Mouse (Mus musculus): Measurements from ENCODE around the gene Mpp4. TPM values are rescaled to one million over a fixed set of nuclear protein-coding genes. Genes with fewer than 3 reads are reported as not detected.
A peak's percentile ranks its signal among the peaks of the same experiment; 100 is the strongest.

The Mpp4 gene
- polyA plus RNA-seq, 1 experiment from 2014 or later: 0.23 TPM

- Histone ChIP-seq H3K36me3 (ENCODE audit: insufficient read depth, low read length) (no peaks in the 10 kb centered on the region), H3K9me3 (ENCODE audit: low read length) (no peaks in the 10 kb centered on the region), H3K9ac (replicated peaks; ENCODE audit: low read depth) (no peak overlapping the region), H3K27ac (ENCODE audit: low read length) (no peak overlapping the region), H3K4me2 (replicated peaks; ENCODE audit: low read depth, low read length) (no peak overlapping the region), H3K4me1 (ENCODE audit: insufficient read depth, low read depth, low read length) (no peaks in the 10 kb centered on the region), H3K4me3 (ENCODE audit: low read depth, low read length) (no peak overlapping the region), H3K27me3 (replicated peaks; ENCODE audit: insufficient read depth, low read length) (no peaks in the 10 kb centered on the region)
- DNase-seq (ENCODE audit: low spot score): no peak
- no peak for TF ChIP-seq CTCF (IDR thresholded peaks at IDR 0.05)
- 50% methylated on average over 5 of the region's 5 CpGs for WGBS
- no peak for ATAC-seq
Observed at GRCm38 (mm10) chr1:59125558-59125957, 37.6 kb downstream of the Mpp4 start.

GRCm38 (mm10) chr1:59119720-59120457 lies 43.3 kb downstream of the Mpp4 start, which contains the start of gene Tmem237:
TSS of gene Tmem237 (minus strand) at chr1:59120408.
- peak; percentile 98 for ATAC-seq
- H3K36me3 ChIP-seq (ENCODE audit: insufficient read depth, low read length): peaks cover 5% of the 10 kb centered on the region; the same call in 1 of the 2 replicates
- peak within 1 kb of the TSS; percentile 88 for H3K4me2 ChIP-seq (replicated peaks; ENCODE audit: low read depth, low read length)
- WGBS: under 1% methylated on average over 66 of the region's 74 CpGs
- no peaks in the 10 kb centered on the region for H3K27me3 ChIP-seq (replicated peaks; ENCODE audit: insufficient read depth, low read length)
- H3K9me3 ChIP-seq (ENCODE audit: low read length): no peaks in the 10 kb centered on the region
- H3K4me3 ChIP-seq (ENCODE audit: low read depth, low read length): peak within 1 kb of the TSS; percentile 70
- H3K27ac ChIP-seq (ENCODE audit: low read length): peak within 1 kb of the TSS; percentile 67
- DNase-seq (ENCODE audit: low spot score): peak; percentile 94
- TF ChIP-seq CTCF (IDR thresholded peaks at IDR 0.05) (no peak), EP300 (IDR thresholded peaks at IDR 0.05) (no peak)
- no peaks in the 10 kb centered on the region for H3K4me1 ChIP-seq (ENCODE audit: insufficient read depth, low read depth, low read length)
- H3K9ac ChIP-seq (replicated peaks; ENCODE audit: low read depth): peak within 1 kb of the TSS; percentile 61

GRCm38 (mm10) chr1:59110524-59110923 lies 52.7 kb downstream of the Mpp4 start:
- no peak overlapping the region for H3K27ac ChIP-seq (ENCODE audit: low read length)
- WGBS: 64% methylated on average over 8 of the region's 8 CpGs
- H3K9ac ChIP-seq (replicated peaks; ENCODE audit: low read depth): no peak overlapping the region
- H3K36me3 ChIP-seq (ENCODE audit: insufficient read depth, low read length): peaks cover 7% of the 10 kb centered on the region; the same call in 1 of the 2 replicates
- no peak overlapping the region for H3K4me3 ChIP-seq (ENCODE audit: low read depth, low read length)
- no peaks in the 10 kb centered on the region for H3K27me3 ChIP-seq (replicated peaks; ENCODE audit: insufficient read depth, low read length)
- no peaks in the 10 kb centered on the region for H3K9me3 ChIP-seq (ENCODE audit: low read length)
- DNase-seq (ENCODE audit: low spot score) (peak; percentile 70), ATAC-seq (peak; percentile 75)
- no peaks in the 10 kb centered on the region for H3K4me1 ChIP-seq (ENCODE audit: insufficient read depth, low read depth, low read length)
- no peak overlapping the region for H3K4me2 ChIP-seq (replicated peaks; ENCODE audit: low read depth, low read length)
- TF ChIP-seq EP300 (IDR thresholded peaks at IDR 0.05) (peak; percentile 73), CTCF (IDR thresholded peaks at IDR 0.05) (no peak)

GRCm38 (mm10) chr1:59102071-59102470 lies 61.1 kb downstream of the Mpp4 start:
- H3K4me1 ChIP-seq (ENCODE audit: insufficient read depth, low read depth, low read length): no peaks in the 10 kb centered on the region
- H3K27me3 ChIP-seq (replicated peaks; ENCODE audit: insufficient read depth, low read length): no peaks in the 10 kb centered on the region
- ATAC-seq (no peak), DNase-seq (ENCODE audit: low spot score) (no peak)
- no peak overlapping the region for H3K27ac ChIP-seq (ENCODE audit: low read length)
- TF ChIP-seq CTCF (IDR thresholded peaks at IDR 0.05) (no peak), EP300 (IDR thresholded peaks at IDR 0.05) (no peak)
- 90% methylated on average over 6 of the region's 6 CpGs for WGBS
- no peaks in the 10 kb centered on the region for H3K9me3 ChIP-seq (ENCODE audit: low read length)
- no peak overlapping the region for H3K4me2 ChIP-seq (replicated peaks; ENCODE audit: low read depth, low read length)
- no peak overlapping the region for H3K9ac ChIP-seq (replicated peaks; ENCODE audit: low read depth)
- H3K4me3 ChIP-seq (ENCODE audit: low read depth, low read length): no peak overlapping the region
- H3K36me3 ChIP-seq (ENCODE audit: insufficient read depth, low read length): no peaks in the 10 kb centered on the region; the same call in 1 of the 2 replicates

- H3K9me3 ChIP-seq (ENCODE audit: low read length): no peaks in the 10 kb centered on the region
- no peak overlapping the region for H3K9ac ChIP-seq (replicated peaks; ENCODE audit: low read depth)
- H3K4me1 ChIP-seq (ENCODE audit: insufficient read depth, low read depth, low read length): no peaks in the 10 kb centered on the region
- H3K27me3 ChIP-seq (replicated peaks; ENCODE audit: insufficient read depth, low read length): no peaks in the 10 kb centered on the region
- H3K4me2 ChIP-seq (replicated peaks; ENCODE audit: low read depth, low read length): no peak overlapping the region
- no peaks in the 10 kb centered on the region; the same call in 1 of the 2 replicates for H3K36me3 ChIP-seq (ENCODE audit: insufficient read depth, low read length)
- H3K27ac ChIP-seq (ENCODE audit: low read length): no peak overlapping the region
- 86% methylated on average over 5 of the region's 5 CpGs for WGBS
- H3K4me3 ChIP-seq (ENCODE audit: low read depth, low read length): no peak overlapping the region
- DNase-seq (ENCODE audit: low spot score) (no peak), ATAC-seq (no peak)
- TF ChIP-seq EP300 (IDR thresholded peaks at IDR 0.05): no peak
- no peak for TF ChIP-seq CTCF (IDR thresholded peaks at IDR 0.05)
Observed at GRCm38 (mm10) chr1:59101020-59101419, 62.2 kb downstream of the Mpp4 start.

- ATAC-seq: no peak
- no peak within 1 kb of the TSS for H3K4me3 ChIP-seq (ENCODE audit: low read depth, low read length)
- DNase-seq (ENCODE audit: low spot score): no peak
Observed at GRCm38 (mm10) chr1:59094705-59095104, 68.5 kb downstream of the Mpp4 start, which contains the start of gene C2cd6. TSS of gene C2cd6 (minus strand) at chr1:59094900.

More at GRCm38 (mm10) chr1:59094705-59095104, 68.5 kb downstream of the Mpp4 start, which contains the start of gene C2cd6:
- 89% methylated on average over 19 of the region's 19 CpGs for WGBS
- Histone ChIP-seq H3K9me3 (ENCODE audit: low read length) (no peaks in the 10 kb centered on the region), H3K4me1 (ENCODE audit: insufficient read depth, low read depth, low read length) (no peaks in the 10 kb centered on the region), H3K4me2 (replicated peaks; ENCODE audit: low read depth, low read length) (no peak within 1 kb of the TSS), H3K9ac (replicated peaks; ENCODE audit: low read depth) (no peak within 1 kb of the TSS), H3K27me3 (replicated peaks; ENCODE audit: insufficient read depth, low read length) (no peaks in the 10 kb centered on the region), H3K36me3 (ENCODE audit: insufficient read depth, low read length) (no peaks in the 10 kb centered on the region), H3K27ac (ENCODE audit: low read length) (no peak within 1 kb of the TSS)
- no peak for TF ChIP-seq CTCF (IDR thresholded peaks at IDR 0.05)
- no peak for TF ChIP-seq EP300 (IDR thresholded peaks at IDR 0.05)

Other genes with a start within 250 kb of the Mpp4 start
- gene Trak2, start 190.0 kb downstream of the Mpp4 start, polyA plus RNA-seq (2015; fragmentation: Nextera tagmentation; extraction: Ambion mirVana): 10.1 and 12.3 TPM in 2 replicates
- gene Stradb, start 189.9 kb downstream of the Mpp4 start, polyA plus RNA-seq (2015; fragmentation: Nextera tagmentation; extraction: Ambion mirVana): 19.8 and 21.6 TPM in 2 replicates
- not detected in 2 replicates for gene C2cd6, start 68.5 kb downstream of the Mpp4 start, polyA plus RNA-seq (2015; fragmentation: Nextera tagmentation; extraction: Ambion mirVana)
- gene Tmem237, start 43.0 kb downstream of the Mpp4 start, polyA plus RNA-seq (2015; fragmentation: Nextera tagmentation; extraction: Ambion mirVana): 27.4 and 30.1 TPM in 2 replicates
- gene Als2, start 73.8 kb upstream of the Mpp4 start, polyA plus RNA-seq (2015; fragmentation: Nextera tagmentation; extraction: Ambion mirVana): 3.4 and 4.0 TPM in 2 replicates
- 0.13 and 0.35 TPM in 2 replicates for gene Cdk15, start 93.5 kb upstream of the Mpp4 start, polyA plus RNA-seq (2015; fragmentation: Nextera tagmentation; extraction: Ambion mirVana)